Mouse (Mus musculus): ENCODE data around the gene Vangl1. TPM values are rescaled to one million over a fixed set of nuclear protein-coding genes. Genes with fewer than 3 reads are reported as not detected.

Vangl1 gene
- polyA plus RNA-seq, 1 experiment from 2014 or later = 19.1 TPM

GRCm38 (mm10) chr3:102197746-102198145, 6.7 kb downstream of the Vangl1 start:
- H3K4me1 ChIP-seq = peaks cover 54% of the 10 kb centered on the region
- H3K4me3 ChIP-seq = no peak overlapping the region
- H3K9ac ChIP-seq = no peak overlapping the region
- 0 out of 2 replicates have a peak, but pooled peaks cover 10% of the 10 kb centered on the region for H3K27me3 ChIP-seq
- H3K9me3 ChIP-seq = no peaks in the 10 kb centered on the region
- no peaks in the 10 kb centered on the region for H3K36me3 ChIP-seq
- no peak overlapping the region for H3K27ac ChIP-seq
- H3K4me2 ChIP-seq (replicated peaks) = no peak overlapping the region
- WGBS = 23% methylated on average over 5 of the region's 5 CpGs
- ATAC-seq (ENCODE audit: insufficient number of reproducible peaks, insufficient read depth, low FRiP score, low TSS enrichment) = no peak

- Histone ChIP-seq H3K9me3 (no peaks in the 10 kb centered on the region), H3K27me3 (0 out of 2 replicates have a peak, but pooled peaks cover 7% of the 10 kb centered on the region), H3K4me2 (replicated peaks) (no peak overlapping the region), H3K36me3 (no peaks in the 10 kb centered on the region), H3K4me3 (no peak overlapping the region), H3K4me1 (peaks cover 52% of the 10 kb centered on the region), H3K27ac (no peak overlapping the region), H3K9ac (no peak overlapping the region)
- no peak for ATAC-seq (ENCODE audit: insufficient number of reproducible peaks, insufficient read depth, low FRiP score, low TSS enrichment)
- WGBS = 81% methylated on average over 5 of the region's 5 CpGs
Measured at GRCm38 (mm10) chr3:102197152-102197551, 7.3 kb downstream of the Vangl1 start.

GRCm38 (mm10) chr3:102196166-102196565, 8.3 kb downstream of the Vangl1 start:
- H3K9me3 ChIP-seq = no peaks in the 10 kb centered on the region
- no peak overlapping the region for H3K27ac ChIP-seq
- 89% methylated on average over 9 of the region's 9 CpGs for WGBS
- no peak overlapping the region for H3K4me2 ChIP-seq (replicated peaks)
- ATAC-seq (ENCODE audit: insufficient number of reproducible peaks, insufficient read depth, low FRiP score, low TSS enrichment) = no peak
- no peak overlapping the region for H3K4me3 ChIP-seq
- H3K4me1 ChIP-seq = peaks cover 52% of the 10 kb centered on the region
- no peak overlapping the region for H3K9ac ChIP-seq
- H3K27me3 ChIP-seq = peaks cover 3% of the 10 kb centered on the region; the same call in 1 of the 2 replicates
- no peaks in the 10 kb centered on the region for H3K36me3 ChIP-seq

GRCm38 (mm10) chr3:102195762-102196161, 8.7 kb downstream of the Vangl1 start:
- Histone ChIP-seq H3K9ac (no peak overlapping the region), H3K36me3 (no peaks in the 10 kb centered on the region), H3K27ac (no peak overlapping the region), H3K4me2 (replicated peaks) (no peak overlapping the region), H3K4me1 (peaks cover 52% of the 10 kb centered on the region), H3K4me3 (no peak overlapping the region), H3K27me3 (peaks cover 3% of the 10 kb centered on the region; the same call in 1 of the 2 replicates), H3K9me3 (no peaks in the 10 kb centered on the region)
- no peak for ATAC-seq (ENCODE audit: insufficient number of reproducible peaks, insufficient read depth, low FRiP score, low TSS enrichment)
- 64% methylated on average over 2 of the region's 2 CpGs for WGBS

GRCm38 (mm10) chr3:102194291-102195051, 10.0 kb downstream of the Vangl1 start:
- WGBS = 6% methylated on average over 11 of the region's 11 CpGs
- Histone ChIP-seq H3K4me3 (no peak overlapping the region), H3K27me3 (peaks cover 8% of the 10 kb centered on the region; the same call in 1 of the 2 replicates), H3K9me3 (no peaks in the 10 kb centered on the region), H3K9ac (no peak overlapping the region), H3K4me2 (replicated peaks) (peak overlapping the region; percentile 29), H3K36me3 (no peaks in the 10 kb centered on the region), H3K4me1 (peaks cover 62% of the 10 kb centered on the region), H3K27ac (peak overlapping the region; percentile 85)
- ATAC-seq (ENCODE audit: insufficient number of reproducible peaks, insufficient read depth, low FRiP score, low TSS enrichment) = no peak

- Histone ChIP-seq H3K9ac (no peak overlapping the region), H3K4me3 (no peak overlapping the region), H3K4me1 (peaks cover 64% of the 10 kb centered on the region), H3K4me2 (replicated peaks) (peak overlapping the region; percentile 29), H3K36me3 (no peaks in the 10 kb centered on the region), H3K27me3 (peaks cover 8% of the 10 kb centered on the region; the same call in 1 of the 2 replicates), H3K27ac (peak overlapping the region; percentile 85), H3K9me3 (no peaks in the 10 kb centered on the region)
- no peak for ATAC-seq (ENCODE audit: insufficient number of reproducible peaks, insufficient read depth, low FRiP score, low TSS enrichment)
- 5% methylated on average over 19 of the region's 20 CpGs for WGBS
Measured at GRCm38 (mm10) chr3:102193488-102194290, 10.8 kb downstream of the Vangl1 start.

- no peak for ATAC-seq (ENCODE audit: insufficient number of reproducible peaks, insufficient read depth, low FRiP score, low TSS enrichment)
- Histone ChIP-seq H3K4me1 (peaks cover 61% of the 10 kb centered on the region), H3K9ac (no peak overlapping the region), H3K9me3 (no peaks in the 10 kb centered on the region), H3K4me2 (replicated peaks) (no peak overlapping the region), H3K36me3 (peaks cover 5% of the 10 kb centered on the region), H3K27me3 (peaks cover 8% of the 10 kb centered on the region; the same call in 1 of the 2 replicates), H3K4me3 (no peak overlapping the region), H3K27ac (no peak overlapping the region)
- WGBS = 74% methylated on average over 2 of the region's 2 CpGs
Measured at GRCm38 (mm10) chr3:102192621-102193020, 11.9 kb downstream of the Vangl1 start.

- no peak overlapping the region for H3K4me3 ChIP-seq
- no peak overlapping the region for H3K9ac ChIP-seq
- no peak overlapping the region for H3K27ac ChIP-seq
- no peak for ATAC-seq (ENCODE audit: insufficient number of reproducible peaks, insufficient read depth, low FRiP score, low TSS enrichment)
- H3K27me3 ChIP-seq = peaks cover 8% of the 10 kb centered on the region; the same call in 1 of the 2 replicates
- peaks cover 64% of the 10 kb centered on the region for H3K4me1 ChIP-seq
- H3K36me3 ChIP-seq = peaks cover 5% of the 10 kb centered on the region
- H3K9me3 ChIP-seq = no peaks in the 10 kb centered on the region
- 82% methylated on average over 3 of the region's 3 CpGs for WGBS
- H3K4me2 ChIP-seq (replicated peaks) = no peak overlapping the region
Measured at GRCm38 (mm10) chr3:102191575-102191974, 12.9 kb downstream of the Vangl1 start.

GRCm38 (mm10) chr3:102190642-102191041, 13.9 kb downstream of the Vangl1 start:
- Histone ChIP-seq H3K9me3 (no peaks in the 10 kb centered on the region), H3K27me3 (peaks cover 8% of the 10 kb centered on the region; the same call in 1 of the 2 replicates), H3K9ac (no peak overlapping the region), H3K4me1 (peaks cover 58% of the 10 kb centered on the region), H3K36me3 (peaks cover 5% of the 10 kb centered on the region), H3K27ac (no peak overlapping the region), H3K4me3 (no peak overlapping the region), H3K4me2 (replicated peaks) (no peak overlapping the region)
- ATAC-seq (ENCODE audit: insufficient number of reproducible peaks, insufficient read depth, low FRiP score, low TSS enrichment) = no peak

- H3K9me3 ChIP-seq = no peaks in the 10 kb centered on the region
- H3K4me3 ChIP-seq = no peak overlapping the region
- H3K36me3 ChIP-seq = peaks cover 5% of the 10 kb centered on the region
- no peak overlapping the region for H3K27ac ChIP-seq
- peaks cover 8% of the 10 kb centered on the region; the same call in 1 of the 2 replicates for H3K27me3 ChIP-seq
- peaks cover 52% of the 10 kb centered on the region for H3K4me1 ChIP-seq
- no peak for ATAC-seq (ENCODE audit: insufficient number of reproducible peaks, insufficient read depth, low FRiP score, low TSS enrichment)
- H3K9ac ChIP-seq = no peak overlapping the region
- no peak overlapping the region for H3K4me2 ChIP-seq (replicated peaks)
- WGBS = 5% methylated on average over 4 of the region's 4 CpGs
Measured at GRCm38 (mm10) chr3:102190015-102190414, 14.5 kb downstream of the Vangl1 start.

- H3K4me1 ChIP-seq = peaks cover 51% of the 10 kb centered on the region
- no peak for ATAC-seq (ENCODE audit: insufficient number of reproducible peaks, insufficient read depth, low FRiP score, low TSS enrichment)
- H3K36me3 ChIP-seq = peaks cover 5% of the 10 kb centered on the region
- H3K27ac ChIP-seq = 0 out of 2 replicates have a peak overlapping the region, but pooled peaks have one; percentile 0
- 30% methylated on average over 6 of the region's 6 CpGs for WGBS
- no peak overlapping the region for H3K4me2 ChIP-seq (replicated peaks)
- peaks cover 8% of the 10 kb centered on the region; the same call in 1 of the 2 replicates for H3K27me3 ChIP-seq
- H3K9ac ChIP-seq = no peak overlapping the region
- no peaks in the 10 kb centered on the region for H3K9me3 ChIP-seq
- H3K4me3 ChIP-seq = no peak overlapping the region
Measured at GRCm38 (mm10) chr3:102188972-102189371, 15.5 kb downstream of the Vangl1 start.

All from embryonic facial prominence, embryonic 12.5 days (tissue).